Mouse (Mus musculus) CH12.LX (cell line): Measurements from ENCODE around the gene Ccdc171.

Source experiments
- CTCF ChIP-seq, 2 experiments: IDR thresholded peaks in 1 of 2; conservative IDR thresholded peaks in 1 of 2; 2 replicates each; pipeline ENCODE4 v1.5.1; 2011 to 2012; ENCODE audit warnings: low read depth in 2 of 2, low read length in 2 of 2, improper control_type of control experiment in 1 of 2, inconsistent platforms in 1 of 2, mild to moderate bottlenecking in 1 of 2, moderate library complexity in 1 of 2
- EP300 ChIP-seq: IDR thresholded peaks from 2 replicates; pipeline ENCODE4 v1.6.1; 2011; ENCODE audit warnings: low read length, improper control_type of control experiment
- MAX ChIP-seq: IDR thresholded peaks from 2 replicates; pipeline ENCODE4 v1.6.1; 2011; ENCODE audit warnings: low read length, improper control_type of control experiment
- MYC ChIP-seq: IDR thresholded peaks from 2 replicates; pipeline ENCODE4 v1.6.1; 2011; ENCODE audit warnings: low read depth, mild to moderate bottlenecking, improper control_type of control experiment, low read length
- NRF1 ChIP-seq: IDR thresholded peaks from 2 replicates; pipeline ENCODE4 v1.6.1; 2014; ENCODE audit warnings: low read depth, mild to moderate bottlenecking, inconsistent platforms, low read length, improper control_type of control experiment, moderate library complexity
- TBP ChIP-seq: conservative IDR thresholded peaks from 2 replicates; pipeline ENCODE4 v1.6.1; 2011; ENCODE audit warnings: low read depth, low read length, improper control_type of control experiment
- UBTF ChIP-seq: IDR thresholded peaks from 2 replicates; pipeline ENCODE4 v1.6.1; 2012; ENCODE audit warnings: low read depth, mild to moderate bottlenecking, inconsistent platforms, low read length, improper control_type of control experiment, moderate library complexity

DNA sequence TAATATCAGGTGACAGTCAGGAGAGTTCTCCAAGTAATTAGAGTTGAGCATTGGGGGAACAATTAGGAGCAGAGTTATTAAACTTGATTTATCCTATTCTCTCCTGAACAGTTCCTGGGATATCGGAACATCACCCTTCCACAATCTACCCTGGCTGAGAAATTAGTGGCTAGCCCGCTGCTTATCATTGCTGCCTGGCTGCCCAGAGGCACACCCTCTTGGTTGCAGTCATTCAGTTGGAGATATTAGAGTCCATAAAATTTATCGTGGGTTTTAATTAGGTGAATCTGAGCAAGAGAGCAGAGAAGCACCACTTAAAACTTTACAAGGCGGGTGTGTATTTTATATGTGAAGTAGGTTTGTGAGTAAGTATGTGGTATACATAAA, 214.5 kb downstream of the Ccdc171 start:
- TF ChIP-seq MAX (no peak), MYC (no peak), UBTF (no peak), NRF1 (no peak), EP300 (no peak), TBP (no peak), CTCF (conservative IDR thresholded peaks at IDR 0.05 in 1 of 2, IDR thresholded peaks at IDR 0.05 in 1 of 2; ENCODE audit: low read depth in 2 of 2, low read length in 2 of 2) (no peak)
